Comparison of ENCODE assay signal across 21 mouse cellular contexts in the genomic region with DNA sequence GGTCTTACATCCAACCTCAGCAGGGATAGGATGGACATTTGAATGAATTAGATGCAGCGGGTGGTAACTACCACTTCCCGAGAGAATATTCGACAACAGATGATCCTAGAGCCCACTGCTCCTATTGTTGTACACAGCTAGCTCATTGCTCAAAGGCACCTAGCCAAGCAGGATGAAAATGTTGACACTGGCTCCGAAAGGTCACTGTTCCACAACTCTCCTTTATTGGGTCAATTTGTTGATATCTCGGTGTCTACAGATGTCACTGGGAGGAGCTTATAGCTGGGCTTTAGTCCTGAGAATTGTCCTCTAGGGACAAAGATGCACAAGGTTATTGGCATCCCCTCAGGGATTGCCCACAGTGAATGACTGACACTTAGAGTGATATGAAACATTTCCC.
DNase-seq lines count a peak whose midpoint lies in the region; ATAC-seq and TF ChIP-seq lines count a peak whose summit lies in the region.
"Had no signal": no experiment of that assay in that cellular context is flagged by ENCODE, and none has a peak within 500 bp of the region (broad histone marks: within the 10 kb centered on the region; RNA-seq: fewer than 3 reads in every experiment).

No protein-coding gene starts in this region.

- no peak overlapping the region for H3K9ac ChIP-seq in heart, embryonic 11.5 days (ENCODE audit: low read depth, low read length)
- H3K9ac ChIP-seq in liver, adult 2 months (ENCODE audit: low read depth, low read length) = no peak overlapping the region
- no peak overlapping the region for H3K9ac ChIP-seq in liver, embryonic 11.5 days (ENCODE audit: low read depth, low read length)
- no peak overlapping the region for H3K9ac ChIP-seq in liver, postnatal 0 days (replicated peaks)

- no peak for TF ChIP-seq POLR2A in liver, adult 2 months (IDR thresholded peaks at IDR 0.05; ENCODE audit: extremely low read depth, insufficient read depth, low read length)

- H3K79me2 ChIP-seq in liver, adult 2 months (ENCODE audit: control insufficient read depth, insufficient read depth, low read length) = no peaks in the 10 kb centered on the region

- no peak for TF ChIP-seq CTCF in liver, adult 2 months (IDR thresholded peaks at IDR 0.05; ENCODE audit: low read depth, low read length)
- no peak for TF ChIP-seq CTCF in liver, postnatal 0 days (IDR thresholded peaks at IDR 0.05; ENCODE audit: low read depth)

- H3K4me2 ChIP-seq in heart, embryonic 11.5 days = no peak overlapping the region
- no peak overlapping the region for H3K4me2 ChIP-seq in liver, embryonic 11.5 days
- H3K4me2 ChIP-seq in liver, postnatal 0 days (ENCODE audit: low read depth, low read length) = no peak overlapping the region

- ATAC-seq in heart, embryonic 11.5 days (replicated peaks; ENCODE audit: insufficient number of reproducible peaks, low FRiP score, low TSS enrichment) = no peak
- no peak for ATAC-seq in liver, embryonic 11.5 days (replicated peaks; ENCODE audit: low FRiP score)
- ATAC-seq in liver, postnatal 0 days = peak; percentile 85
- ATAC-seq: activated CD4-positive, CD25-positive, alpha-beta regulatory T cell, adult 4 months; CD4-positive, CD25-positive, alpha-beta regulatory T cell, adult 4 months; Patski had no signal

- H3K27ac ChIP-seq in heart, embryonic 11.5 days (ENCODE audit: low read depth, low read length) = no peak overlapping the region
- H3K27ac ChIP-seq in liver, adult 2 months (replicated peaks; ENCODE audit: insufficient read depth, low read depth, low read length) = no peak overlapping the region
- H3K27ac ChIP-seq in liver, embryonic 11.5 days (ENCODE audit: low read depth, low read length) = no peak overlapping the region
- no peak overlapping the region for H3K27ac ChIP-seq in liver, postnatal 0 days (ENCODE audit: low read depth)

- no peak for TF ChIP-seq EP300 in liver, postnatal 0 days (IDR thresholded peaks at IDR 0.05; ENCODE audit: low read depth)

- H3K36me3 ChIP-seq in heart, embryonic 11.5 days (ENCODE audit: control insufficient read depth, insufficient read depth, low read length) = no peaks in the 10 kb centered on the region
- H3K36me3 ChIP-seq in liver, adult 2 months (ENCODE audit: control insufficient read depth, insufficient read depth, low read length) = no peaks in the 10 kb centered on the region
- H3K36me3 ChIP-seq in liver, embryonic 11.5 days (ENCODE audit: control insufficient read depth, insufficient read depth, low read length) = no peaks in the 10 kb centered on the region
- H3K36me3 ChIP-seq in liver, postnatal 0 days (replicated peaks; ENCODE audit: insufficient read depth, low read length) = no peaks in the 10 kb centered on the region
- H3K36me3 ChIP-seq: G1E had no signal

- 78% methylated on average over 5 of the region's 5 CpGs for WGBS in heart, embryonic 11.5 days (ENCODE audit: insufficient replicate concordance)
- WGBS in liver, adult 2 months = 58% methylated on average over 5 of the region's 5 CpGs
- 84% methylated on average over 5 of the region's 5 CpGs for WGBS in liver, embryonic 11.5 days
- WGBS in liver, postnatal 0 days (ENCODE audit: insufficient replicate concordance) = 75% methylated on average over 5 of the region's 5 CpGs

- H3K27me3 ChIP-seq in heart, embryonic 11.5 days (ENCODE audit: control insufficient read depth, insufficient read depth, low read length) = no peaks in the 10 kb centered on the region
- no peaks in the 10 kb centered on the region for H3K27me3 ChIP-seq in liver, adult 2 months (ENCODE audit: control insufficient read depth, insufficient read depth, low read length)
- no peaks in the 10 kb centered on the region for H3K27me3 ChIP-seq in liver, embryonic 11.5 days (replicated peaks; ENCODE audit: control insufficient read depth, insufficient read depth, low read length)
- H3K27me3 ChIP-seq in liver, postnatal 0 days (ENCODE audit: insufficient read depth, low read length) = no peaks in the 10 kb centered on the region
- H3K27me3 ChIP-seq: CH12.LX had no signal

- H3K4me1 ChIP-seq in heart, embryonic 11.5 days (ENCODE audit: control insufficient read depth, insufficient read depth, low read length) = 0 out of 2 replicates have a peak, but pooled peaks cover 3% of the 10 kb centered on the region
- peaks cover 2% of the 10 kb centered on the region; the same call in 1 of the 2 replicates for H3K4me1 ChIP-seq in liver, adult 2 months (ENCODE audit: control insufficient read depth, insufficient read depth, low read length)
- no peaks in the 10 kb centered on the region for H3K4me1 ChIP-seq in liver, embryonic 11.5 days (replicated peaks; ENCODE audit: control insufficient read depth, insufficient read depth, low read length)
- peaks cover 7% of the 10 kb centered on the region; the same call in 1 of the 2 replicates for H3K4me1 ChIP-seq in liver, postnatal 0 days (ENCODE audit: insufficient read depth)

- DNase-seq in heart, adult 11 months = peak; percentile 31
- DNase-seq in liver, adult 2 months (ENCODE audit: extremely low read depth, low read depth, low spot score) = peak; percentile 58
- DNase-seq in liver, embryonic 11.5 days (ENCODE audit: low spot score) = no peak
- peak; percentile 18 for DNase-seq in liver, postnatal 0 days
- no peak for DNase-seq in liver
- DNase-seq: adrenal gland, adult 2 months; adrenal gland, adult 8-10 months; adrenal gland, postnatal 10 days; adrenal gland, postnatal 14 days; adrenal gland, postnatal 25 days; adrenal gland, postnatal 36 days; B cell, adult 2 months; cerebellum, adult 11 months; cerebellum, adult 11-12 months; cerebellum, adult 18-20 months had no signal

- no peaks in the 10 kb centered on the region for H3K9me3 ChIP-seq in heart, embryonic 11.5 days (replicated peaks; ENCODE audit: control insufficient read depth, low read length)
- H3K9me3 ChIP-seq in liver, embryonic 11.5 days (ENCODE audit: control insufficient read depth, low read length) = no peaks in the 10 kb centered on the region
- H3K9me3 ChIP-seq in liver, postnatal 0 days (ENCODE audit: low read length) = no peaks in the 10 kb centered on the region

- H3K4me3 ChIP-seq in heart, embryonic 11.5 days (ENCODE audit: low read depth, low read length) = no peak overlapping the region
- no peak overlapping the region for H3K4me3 ChIP-seq in liver, adult 2 months (ENCODE audit: insufficient read depth, low read depth, low read length)
- H3K4me3 ChIP-seq in liver, embryonic 11.5 days (ENCODE audit: low read depth, low read length) = no peak overlapping the region
- no peak overlapping the region for H3K4me3 ChIP-seq in liver, postnatal 0 days (ENCODE audit: low read depth, low read length)

Comparison
In these comparisons a context has a peak if more than half of its experiments do, and no peak if none do; other contexts are left out.
1. DNase-seq: peak in heart, adult 11 months (single experiment), liver, adult 2 months (single experiment) and liver, postnatal 0 days (single experiment); none in liver, embryonic 11.5 days (single experiment) and liver (single experiment).